Mouse (Mus musculus) layer of hippocampus, postnatal 25 days (tissue): Measurements from ENCODE around the gene Glmp. TPM values are rescaled to one million over a fixed set of nuclear protein-coding genes. Genes with fewer than 3 reads are reported as not detected.
A peak's percentile ranks its signal among the peaks of the same experiment; 100 is the strongest.
"Not testable (repeated sequence)": the region's sequence is repeated elsewhere in the genome, so short reads cannot be mapped to it uniquely, and the experiment has no call there.

Experiments
- DNase-seq, 2 experiments: peaks; one replicate each; pipeline ENCODE4 v3.0.0; 2022; ENCODE audit warnings: mixed read lengths in 2 of 2, low spot score in 1 of 2; ENCODE audit errors: extremely low spot score in 1 of 2
- total RNA-seq, 2 experiments: library from RNA; stranded (reverse); gene quantifications; 2 replicates each; pipeline ENCODE4 v1.2.3; 2021

The Glmp gene
- total RNA-seq, 2 experiments from 2014 or later = 77.5 to 97.5 TPM

DNA sequence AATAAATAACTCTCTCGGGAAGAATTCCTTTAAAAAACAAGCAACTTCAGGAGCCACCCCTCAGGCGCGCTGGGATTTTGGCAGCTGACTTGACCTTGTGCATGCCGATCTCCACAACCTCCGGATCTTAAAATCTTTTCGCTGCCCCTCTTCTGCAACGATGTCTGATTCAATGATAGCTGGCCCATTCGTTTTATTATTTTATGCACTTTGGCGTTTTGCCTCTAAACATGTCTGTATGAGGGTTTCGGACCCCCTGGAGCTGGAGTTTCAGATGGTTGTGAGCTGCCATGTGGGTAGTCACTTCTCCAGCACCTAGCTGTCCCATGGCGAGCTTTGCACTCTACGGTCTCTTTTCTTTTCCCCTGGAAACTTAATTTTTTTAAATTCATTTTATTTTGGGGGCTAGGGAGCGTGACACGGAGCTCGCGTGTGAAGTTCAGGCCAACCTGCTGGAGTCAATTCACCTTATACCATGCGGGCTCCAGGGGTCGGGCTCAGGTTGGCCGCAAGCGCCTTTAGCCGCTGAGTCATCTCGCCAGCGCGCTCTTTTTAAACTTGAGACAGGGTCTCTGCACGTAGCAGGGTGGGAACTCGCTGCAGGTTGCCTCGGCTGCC lies 10.7 kb downstream of the Glmp start:
- no peak for DNase-seq

DNA sequence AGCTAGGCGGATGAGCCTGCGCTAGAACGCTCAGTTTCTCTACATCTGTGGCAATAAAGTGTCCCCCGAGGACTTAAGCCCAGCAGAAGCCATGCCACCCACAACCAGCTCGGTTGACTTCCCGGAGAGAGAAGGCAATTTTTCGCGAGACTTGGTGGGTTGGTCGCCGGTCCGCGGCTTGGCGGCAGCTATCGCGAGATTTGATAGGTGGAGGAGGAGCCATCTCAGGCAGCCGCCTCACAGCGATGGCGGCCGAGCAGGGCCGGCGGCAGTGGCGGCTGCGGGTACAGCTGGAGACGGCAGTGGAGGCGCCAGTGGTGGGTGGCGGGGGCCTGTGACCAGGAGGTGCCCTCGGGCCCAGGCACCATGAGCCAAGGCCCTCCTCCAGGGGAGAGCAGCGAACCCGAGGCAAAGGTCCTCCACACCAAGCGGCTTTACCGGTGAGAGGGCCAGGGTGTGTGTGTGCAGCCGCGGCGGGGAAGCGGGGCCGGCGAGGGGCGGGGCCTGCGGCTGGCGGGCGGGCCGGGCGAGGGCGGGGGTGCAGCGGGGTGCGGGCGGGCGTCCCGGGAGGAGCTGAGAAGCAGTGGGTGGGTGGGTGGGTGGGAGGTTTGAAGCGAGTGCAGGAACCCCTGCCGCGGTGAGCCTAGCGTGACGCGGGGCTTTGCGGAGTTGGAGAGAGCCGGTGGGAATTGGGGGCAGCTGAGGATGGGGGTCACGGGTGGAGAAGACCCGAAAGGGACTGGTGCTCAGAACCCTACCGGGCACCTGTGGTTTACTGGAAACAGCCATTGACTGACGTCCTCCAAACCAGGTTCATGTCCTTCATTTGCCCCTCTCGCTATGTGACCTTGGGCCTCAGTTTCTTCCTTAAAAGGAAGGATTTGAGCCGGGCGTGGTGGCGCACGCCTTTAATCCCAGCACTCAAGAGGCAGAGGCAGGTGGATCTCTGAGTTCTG lies 11.5 kb downstream of the Glmp start, which contains the start of the genes Tmem79 and Smg5:
TSS of gene Tmem79 (minus strand) at position 91 of the 956 bp plus-strand sequence.
TSS of gene Smg5 (plus strand) at position 203 of the 956 bp plus-strand sequence.
- peak; percentile 91 to 95 for DNase-seq

- no peak for DNase-seq
Observed at GRCm38 (mm10) chr3:88337367-88338020, 12.7 kb downstream of the Glmp start.

GRCm38 (mm10) chr3:88338316-88338715 lies 13.5 kb downstream of the Glmp start:
- DNase-seq = no peak

DNA sequence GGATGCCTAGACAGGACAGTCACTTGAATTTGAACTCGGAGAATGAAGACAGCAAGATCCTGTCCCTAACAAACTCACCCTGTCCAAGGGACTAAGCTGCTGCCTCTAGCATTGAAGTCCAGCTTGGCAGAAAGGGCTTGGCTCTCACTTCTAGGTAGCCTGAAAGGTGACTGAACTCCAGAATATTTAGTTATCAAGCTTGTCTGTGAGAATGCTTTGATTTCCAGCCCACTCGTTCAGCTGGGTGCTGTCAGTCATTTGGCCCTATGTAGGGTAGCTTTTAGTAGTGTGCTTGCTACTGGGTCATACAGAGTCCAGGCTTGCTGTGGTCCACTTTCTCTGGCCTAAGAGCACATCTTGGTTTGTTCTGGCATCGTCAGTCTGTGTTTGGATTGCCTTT lies 14.2 kb downstream of the Glmp start:
- no peak for DNase-seq

GRCm38 (mm10) chr3:88350732-88351131 lies 25.9 kb downstream of the Glmp start:
- no peak for DNase-seq

DNA sequence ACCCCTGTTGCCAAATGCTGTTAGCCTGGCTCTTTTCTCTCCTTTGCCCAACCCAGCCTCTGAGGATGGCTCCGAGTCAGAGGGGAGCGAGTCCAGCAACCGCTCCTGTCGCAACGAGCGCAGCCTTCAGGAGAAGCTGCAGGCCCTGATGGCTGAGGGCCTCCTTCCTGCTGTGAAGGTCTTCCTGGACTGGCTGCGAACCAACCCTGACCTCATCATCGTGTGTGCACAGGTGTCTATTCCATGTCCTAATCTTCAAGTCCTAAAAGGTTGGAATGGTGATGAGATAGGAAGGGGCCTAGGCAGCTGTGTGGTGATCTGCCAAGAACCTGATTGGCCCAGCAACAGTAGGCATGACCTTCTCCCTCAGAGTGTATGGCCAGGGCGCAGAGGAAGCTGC lies 28.1 kb downstream of the Glmp start:
- no peak for DNase-seq

DNA sequence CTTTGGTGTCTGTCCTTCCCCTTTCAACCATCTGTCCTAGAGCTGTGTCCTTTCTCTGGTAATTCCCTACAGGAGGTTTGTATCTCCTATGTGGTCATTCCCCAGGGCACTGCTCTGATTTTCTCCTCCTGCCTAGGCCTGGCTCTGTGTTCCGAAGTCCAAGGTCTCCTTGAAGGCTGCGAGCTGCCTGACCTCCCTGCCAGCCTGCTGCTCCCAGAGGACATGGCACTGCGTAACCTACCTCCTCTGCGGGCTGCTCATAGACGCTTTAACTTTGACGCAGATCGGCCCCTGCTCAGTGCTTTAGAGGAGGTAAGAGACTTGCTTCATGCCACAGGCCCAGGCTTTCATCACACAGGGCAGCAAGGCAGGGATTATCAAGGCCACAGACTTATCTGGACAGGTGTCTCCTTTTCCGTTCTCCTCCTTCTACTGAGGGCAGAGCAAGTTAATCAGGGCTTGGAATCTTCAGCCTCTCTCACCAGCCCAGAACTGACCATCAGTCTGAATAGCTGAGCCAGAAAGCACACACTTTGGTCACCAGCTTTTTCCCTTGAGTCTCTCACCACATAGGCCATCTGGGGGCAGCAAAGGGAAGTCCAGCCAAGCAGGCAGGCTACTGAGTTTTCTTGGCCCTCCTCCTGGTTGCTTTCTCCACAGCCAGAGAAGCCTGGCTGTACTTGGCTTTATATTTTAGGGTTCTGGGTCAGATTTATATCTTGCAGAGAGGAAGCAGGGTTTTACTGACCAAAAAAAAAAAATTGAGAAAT lies 29.8 kb downstream of the Glmp start:
- DNase-seq = no peak

DNA sequence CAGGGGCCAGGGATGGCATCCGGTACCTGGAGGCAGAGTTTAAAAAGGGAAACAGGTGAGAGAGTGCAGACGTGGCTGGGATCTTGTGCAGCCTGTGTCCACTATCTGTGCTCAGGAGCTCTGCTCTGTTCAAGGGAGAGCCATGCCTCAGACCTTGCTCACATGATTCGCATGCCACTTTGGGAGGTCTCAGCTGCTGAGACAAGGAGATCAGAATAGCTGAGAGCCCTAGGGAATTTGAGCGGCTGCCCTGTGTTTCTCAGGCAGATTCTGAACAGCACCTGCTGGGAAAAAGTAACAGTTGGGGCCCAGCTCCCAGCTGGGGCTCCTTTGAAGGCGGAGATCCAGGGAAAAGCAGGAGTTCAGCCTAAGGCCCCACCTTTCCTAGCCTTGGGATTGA lies 34.8 kb downstream of the Glmp start:
- DNase-seq = no peak

DNA sequence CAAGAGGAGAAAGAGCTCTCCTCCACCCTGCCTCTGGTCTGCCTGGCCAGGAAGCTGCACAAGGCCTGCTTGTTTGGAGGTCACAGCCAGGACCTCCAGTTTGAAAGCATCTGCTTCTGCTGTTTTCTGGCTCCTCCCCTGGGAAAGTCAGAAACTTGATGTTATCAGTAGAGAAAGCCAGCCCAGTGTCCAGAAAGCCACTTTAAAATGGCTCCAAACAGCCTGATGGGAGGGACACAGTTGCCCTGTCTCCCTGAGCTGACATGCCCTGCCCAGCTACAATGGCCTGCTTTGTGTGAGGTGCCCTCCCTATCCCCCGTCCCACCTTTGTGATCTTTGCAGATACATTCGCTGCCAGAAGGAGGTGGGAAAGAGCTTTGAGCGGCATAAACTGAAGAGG lies 35.2 kb downstream of the Glmp start:
- DNase-seq = no peak

GRCm38 (mm10) chr3:88361096-88361495 lies 36.3 kb downstream of the Glmp start:
- no peak for DNase-seq

DNA sequence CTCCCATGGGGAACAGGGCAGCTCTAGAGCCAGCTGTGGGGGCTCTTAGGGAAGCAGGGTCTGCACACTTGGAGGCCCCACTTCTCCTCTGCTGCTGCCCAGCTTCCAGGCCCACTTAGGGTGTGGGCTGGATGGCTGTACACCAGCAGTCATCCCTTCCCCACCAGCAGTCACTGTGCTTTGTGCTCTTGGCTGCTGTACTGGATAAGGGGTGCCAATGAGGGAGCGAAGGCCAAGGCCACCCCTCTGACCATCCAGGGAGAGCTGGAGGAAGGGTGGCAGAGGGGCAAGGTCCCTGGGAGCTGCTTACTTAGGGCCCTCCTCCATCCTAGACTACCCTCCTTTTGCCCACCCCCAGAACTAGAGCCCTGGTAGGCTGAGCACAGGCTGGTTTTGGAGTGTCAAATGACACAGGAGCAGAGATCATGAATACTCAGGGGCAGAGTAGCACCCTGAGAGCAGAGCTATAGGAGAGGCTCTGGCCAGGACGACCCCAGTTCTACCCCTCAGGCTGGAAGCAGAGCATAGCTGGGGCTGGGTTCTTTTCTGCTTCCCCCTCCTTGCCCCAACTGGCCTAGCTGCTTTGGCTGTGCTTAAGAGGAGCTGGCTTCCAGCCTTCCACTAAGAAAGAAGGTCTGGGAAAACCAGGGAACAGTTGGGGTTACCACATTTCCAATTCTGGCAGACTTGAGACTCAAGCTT lies 36.9 kb downstream of the Glmp start:
- DNase-seq = no peak

- DNase-seq = peak in 1 of 2 experiments; percentile 24
Observed at GRCm38 (mm10) chr3:88363700-88364099, 38.9 kb downstream of the Glmp start.

DNA sequence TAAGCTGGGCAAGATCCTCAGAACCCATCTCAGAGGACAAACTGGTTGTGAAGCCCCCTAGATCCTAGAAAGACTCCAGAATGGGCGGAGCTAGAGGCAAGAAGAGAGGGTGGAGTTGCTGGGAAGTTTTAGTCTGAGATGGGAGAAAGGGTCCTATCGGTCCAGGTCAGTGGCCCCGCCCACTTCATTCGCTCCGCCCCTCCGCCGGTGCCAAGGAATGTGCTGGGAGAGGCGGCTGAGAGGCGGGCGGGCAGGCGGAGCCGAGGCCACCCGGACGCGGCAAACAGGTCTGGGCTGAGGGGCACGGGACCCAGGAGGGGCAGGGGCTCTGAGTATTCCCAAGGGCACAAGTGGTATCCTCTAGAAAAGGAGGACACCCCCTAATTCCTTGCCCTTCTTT lies 39.5 kb downstream of the Glmp start, which contains the start of gene Paqr6:
TSS of gene Paqr6 (plus strand) at position 248 of the 400 bp plus-strand sequence.
- DNase-seq = peak in 1 of 2 experiments; percentile 37

GRCm38 (mm10) chr3:88365705-88366361 lies 41.0 kb downstream of the Glmp start:
- DNase-seq = no peak

DNA sequence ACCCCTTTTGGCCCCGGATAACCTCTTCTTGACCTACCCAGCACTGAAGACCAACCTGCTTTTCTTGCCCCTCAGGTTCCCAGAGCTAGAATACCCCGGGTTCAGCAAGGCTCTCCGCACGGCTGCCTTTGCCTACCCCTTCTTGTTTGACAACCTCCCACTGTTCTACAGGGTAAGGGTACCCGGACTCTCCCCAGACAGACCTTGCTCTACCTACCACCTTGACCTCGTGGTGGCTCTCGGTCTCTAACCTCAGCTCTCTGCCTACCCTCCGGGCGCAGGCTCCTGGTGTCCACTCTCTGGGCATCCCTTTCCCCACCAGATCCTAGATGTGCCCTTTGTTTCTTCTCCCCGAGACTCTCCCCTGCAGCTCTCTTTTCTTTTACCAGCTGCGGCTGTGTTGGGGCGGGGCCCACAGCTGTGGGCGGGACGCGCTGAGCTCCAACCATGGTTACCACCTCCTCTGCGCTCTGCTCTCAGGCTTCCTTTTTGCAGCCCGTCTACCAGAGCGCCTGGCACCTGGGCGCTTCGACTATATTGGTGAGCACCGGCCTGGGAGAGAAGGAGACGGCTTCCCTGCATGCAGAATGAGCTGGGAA lies 42.1 kb downstream of the Glmp start:
- DNase-seq = peak in 1 of 2 experiments; percentile 20

DNA sequence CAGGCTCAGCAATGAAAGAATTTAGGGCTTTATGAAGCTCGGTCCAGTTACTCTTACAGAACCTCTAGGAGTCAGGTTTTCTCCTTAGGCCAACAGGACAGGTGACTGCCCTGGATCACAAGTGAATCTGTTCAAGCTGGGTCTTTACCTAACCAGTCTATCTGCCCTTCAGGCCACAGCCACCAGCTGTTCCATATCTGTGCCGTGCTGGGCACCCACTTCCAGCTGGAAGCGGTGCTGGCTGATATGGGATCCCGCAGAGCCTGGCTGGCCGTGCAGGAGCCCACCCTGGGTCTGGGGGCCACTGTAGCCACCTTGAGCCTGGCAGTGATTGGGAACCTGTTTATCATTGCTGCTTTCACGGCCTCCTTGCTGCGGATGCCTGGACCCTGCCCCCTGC lies 42.7 kb downstream of the Glmp start:
- DNase-seq = not testable (repeated sequence)

DNA sequence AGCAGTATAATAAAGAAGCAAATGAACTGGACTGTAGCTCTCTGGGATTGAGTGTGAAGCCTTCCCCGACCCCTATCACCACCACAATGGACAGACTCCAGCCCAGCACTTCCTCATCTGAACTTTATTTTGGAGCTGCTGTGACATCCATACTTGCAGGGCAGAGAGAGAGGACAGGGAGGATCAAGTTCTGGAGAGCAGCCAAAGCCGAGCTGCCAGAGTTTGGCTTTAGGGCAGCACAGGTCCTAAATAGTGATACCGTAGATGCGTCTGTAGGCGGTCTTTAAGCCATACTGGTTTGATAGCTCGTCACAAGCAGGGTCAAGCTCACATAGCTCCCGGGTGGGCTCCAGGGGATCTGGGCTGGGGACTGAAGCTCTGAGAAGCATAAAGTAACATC lies 43.7 kb downstream of the Glmp start:
- not testable (repeated sequence) for DNase-seq

- not testable (repeated sequence) for DNase-seq
Observed at GRCm38 (mm10) chr3:88372643-88373042, 47.8 kb downstream of the Glmp start, which contains the start of gene Bglap3. Gene Bglap3, minus strand, starts transcription at chr3:88372743.
